ENCODE assay signal across 17 mouse cellular contexts in genomic region chr12:99293532-99293931, GRCm38 (mm10).
A peak's percentile ranks its signal among the peaks of the same experiment; 100 is the strongest.
DNase-seq lines count a peak whose midpoint lies in the region; ATAC-seq and TF ChIP-seq lines count a peak whose summit lies in the region.
"Had no signal": no experiment of that assay in that cellular context is flagged by ENCODE, and none has a peak within 500 bp of the region (broad histone marks: within the 10 kb centered on the region; RNA-seq: fewer than 3 reads in every experiment).

No protein-coding gene starts in this region.

- intact Hi-C loops in heart, postnatal 36 days (cut with DNase I), result loop anchor here (5.0 kb wide), 1 partner anchor 39 kb away; no protein-coding TSS in a partner anchor

- 54% methylated on average over 7 of the region's 7 CpGs for WGBS in forebrain, embryonic 16.5 days
- WGBS in forebrain, postnatal 0 days, result 42% methylated on average over 7 of the region's 7 CpGs
- 70% methylated on average over 7 of the region's 7 CpGs for WGBS in heart, embryonic 15.5 days
- 64% methylated on average over 7 of the region's 7 CpGs for WGBS in embryonic facial prominence, embryonic 15.5 days
- WGBS in stomach, embryonic 15.5 days, result 73% methylated on average over 7 of the region's 7 CpGs
- WGBS in intestine, embryonic 15.5 days, result 83% methylated on average over 7 of the region's 7 CpGs

- no peak for TF ChIP-seq CTCF in forebrain, postnatal 0 days (IDR thresholded peaks at IDR 0.05; ENCODE audit: low read depth)

- DNase-seq in forebrain, postnatal 0 days, result no peak
- no peak for DNase-seq in heart, postnatal 36 days
- DNase-seq: adrenal gland, adult 8-10 months; cerebellum, adult 11-12 months; cerebellum, postnatal 10 days; gastrocnemius, adult 2 months; kidney, adult 11 months; layer of hippocampus, adult 9-11 months; lung, postnatal 4 days; thymus, postnatal 14 days had no signal

- no peak for ATAC-seq in forebrain, embryonic 16.5 days
- no peak for ATAC-seq in forebrain, postnatal 0 days
- no peak for ATAC-seq in heart, embryonic 15.5 days (replicated peaks; ENCODE audit: insufficient number of reproducible peaks, insufficient read depth, low FRiP score, low read depth)
- ATAC-seq in embryonic facial prominence, embryonic 15.5 days (ENCODE audit: insufficient number of reproducible peaks, low FRiP score, low TSS enrichment, low read depth), result no peak
- ATAC-seq in stomach, embryonic 15.5 days (ENCODE audit: insufficient read depth, low FRiP score, low read depth), result no peak
- ATAC-seq in intestine, embryonic 15.5 days, result no peak

- no peak overlapping the region for H3K4me2 ChIP-seq in forebrain, embryonic 16.5 days (ENCODE audit: low read length)
- H3K4me2 ChIP-seq in forebrain, postnatal 0 days (ENCODE audit: low read depth), result no peak overlapping the region
- peak overlapping the region; percentile 32 for H3K4me2 ChIP-seq in heart, embryonic 15.5 days
- H3K4me2 ChIP-seq in embryonic facial prominence, embryonic 15.5 days (replicated peaks), result no peak overlapping the region
- H3K4me2 ChIP-seq in stomach, embryonic 15.5 days, result no peak overlapping the region
- no peak overlapping the region for H3K4me2 ChIP-seq in intestine, embryonic 15.5 days (replicated peaks)

- no peak overlapping the region for H3K4me3 ChIP-seq in forebrain, embryonic 16.5 days (replicated peaks; ENCODE audit: low read length)
- H3K4me3 ChIP-seq in forebrain, postnatal 0 days (ENCODE audit: low read depth, low read length), result no peak overlapping the region
- H3K4me3 ChIP-seq in heart, embryonic 15.5 days, result no peak overlapping the region
- H3K4me3 ChIP-seq in embryonic facial prominence, embryonic 15.5 days (replicated peaks), result no peak overlapping the region
- H3K4me3 ChIP-seq in stomach, embryonic 15.5 days (replicated peaks), result no peak overlapping the region
- H3K4me3 ChIP-seq in intestine, embryonic 15.5 days (replicated peaks), result no peak overlapping the region
- H3K4me3 ChIP-seq: erythroblast, embryonic 14.5 days; gastrocnemius, adult 2 months; hindbrain, embryonic 10.5 days had no signal

- no peaks in the 10 kb centered on the region for H3K27me3 ChIP-seq in forebrain, embryonic 16.5 days (replicated peaks; ENCODE audit: control insufficient read depth, insufficient read depth, low read length)
- H3K27me3 ChIP-seq in forebrain, postnatal 0 days (ENCODE audit: insufficient read depth, low read length), result no peaks in the 10 kb centered on the region
- H3K27me3 ChIP-seq in heart, embryonic 15.5 days, result no peaks in the 10 kb centered on the region
- H3K27me3 ChIP-seq in embryonic facial prominence, embryonic 15.5 days, result no peaks in the 10 kb centered on the region
- no peaks in the 10 kb centered on the region for H3K27me3 ChIP-seq in stomach, embryonic 15.5 days (replicated peaks)
- no peaks in the 10 kb centered on the region for H3K27me3 ChIP-seq in intestine, embryonic 15.5 days (replicated peaks)

- no peak overlapping the region; the same call in 1 of the 2 replicates for H3K9ac ChIP-seq in forebrain, embryonic 16.5 days (replicated peaks; ENCODE audit: low read depth, low read length)
- no peak overlapping the region for H3K9ac ChIP-seq in forebrain, postnatal 0 days
- H3K9ac ChIP-seq in heart, embryonic 15.5 days, result no peak overlapping the region
- no peak overlapping the region for H3K9ac ChIP-seq in embryonic facial prominence, embryonic 15.5 days
- H3K9ac ChIP-seq in stomach, embryonic 15.5 days, result no peak overlapping the region
- no peak overlapping the region for H3K9ac ChIP-seq in intestine, embryonic 15.5 days

- 0 out of 2 replicates have a peak overlapping the region, but pooled peaks have one; percentile 14 for H3K27ac ChIP-seq in forebrain, embryonic 16.5 days (ENCODE audit: low read length)
- H3K27ac ChIP-seq in forebrain, postnatal 0 days (ENCODE audit: low read depth, low read length), result no peak overlapping the region
- H3K27ac ChIP-seq in heart, embryonic 15.5 days, result peak overlapping the region; percentile 55
- H3K27ac ChIP-seq in embryonic facial prominence, embryonic 15.5 days (replicated peaks), result 0 out of 2 replicates have a peak overlapping the region, but pooled peaks have one; percentile 3
- H3K27ac ChIP-seq in stomach, embryonic 15.5 days, result peak overlapping the region; percentile 61; the same call in 1 of the 2 replicates
- no peak overlapping the region for H3K27ac ChIP-seq in intestine, embryonic 15.5 days
- H3K27ac ChIP-seq: hindbrain, embryonic 10.5 days had no signal

- H3K4me1 ChIP-seq in forebrain, embryonic 16.5 days (replicated peaks; ENCODE audit: control insufficient read depth, insufficient read depth, low read length), result peaks cover 38% of the 10 kb centered on the region
- H3K4me1 ChIP-seq in forebrain, postnatal 0 days (ENCODE audit: insufficient read depth), result peaks cover 11% of the 10 kb centered on the region; the same call in 1 of the 2 replicates
- H3K4me1 ChIP-seq in heart, embryonic 15.5 days (replicated peaks), result peaks cover 37% of the 10 kb centered on the region
- peaks cover 37% of the 10 kb centered on the region for H3K4me1 ChIP-seq in embryonic facial prominence, embryonic 15.5 days
- peaks cover 17% of the 10 kb centered on the region for H3K4me1 ChIP-seq in stomach, embryonic 15.5 days
- H3K4me1 ChIP-seq in intestine, embryonic 15.5 days (replicated peaks), result 0 out of 2 replicates have a peak, but pooled peaks cover 2% of the 10 kb centered on the region

- no peaks in the 10 kb centered on the region for H3K9me3 ChIP-seq in forebrain, embryonic 16.5 days (ENCODE audit: control insufficient read depth, low read length)
- no peaks in the 10 kb centered on the region for H3K9me3 ChIP-seq in forebrain, postnatal 0 days (ENCODE audit: low read length)
- H3K9me3 ChIP-seq in heart, embryonic 15.5 days (replicated peaks), result no peaks in the 10 kb centered on the region
- H3K9me3 ChIP-seq in embryonic facial prominence, embryonic 15.5 days (replicated peaks), result no peaks in the 10 kb centered on the region
- no peaks in the 10 kb centered on the region for H3K9me3 ChIP-seq in stomach, embryonic 15.5 days
- H3K9me3 ChIP-seq in intestine, embryonic 15.5 days, result no peaks in the 10 kb centered on the region
- H3K9me3 ChIP-seq: hindbrain, embryonic 10.5 days had no signal

- peaks cover 2% of the 10 kb centered on the region; the same call in 1 of the 2 replicates for H3K36me3 ChIP-seq in forebrain, embryonic 16.5 days (ENCODE audit: control insufficient read depth, insufficient read depth)
- H3K36me3 ChIP-seq in forebrain, postnatal 0 days (ENCODE audit: insufficient read depth), result no peaks in the 10 kb centered on the region
- H3K36me3 ChIP-seq in heart, embryonic 15.5 days, result no peaks in the 10 kb centered on the region
- 0 out of 2 replicates have a peak, but pooled peaks cover 10% of the 10 kb centered on the region for H3K36me3 ChIP-seq in embryonic facial prominence, embryonic 15.5 days
- H3K36me3 ChIP-seq in stomach, embryonic 15.5 days, result no peaks in the 10 kb centered on the region
- no peaks in the 10 kb centered on the region for H3K36me3 ChIP-seq in intestine, embryonic 15.5 days

Comparison
In these comparisons a context has a peak if more than half of its experiments do, and no peak if none do; other contexts are left out.
1. H3K27ac ChIP-seq: peak in forebrain, embryonic 16.5 days (single experiment), heart, embryonic 15.5 days (single experiment), embryonic facial prominence, embryonic 15.5 days (single experiment) and stomach, embryonic 15.5 days (single experiment); none in forebrain, postnatal 0 days (single experiment) and intestine, embryonic 15.5 days (single experiment).